Mouse (Mus musculus): ENCODE measurements at regions not wholly inside any gene's neighbourhood (a gene's known extent, or its start where the extent isn't known, plus 50 kb on each side); places are given as distances from the start of the nearest gene placed in this dataset.

DNA sequence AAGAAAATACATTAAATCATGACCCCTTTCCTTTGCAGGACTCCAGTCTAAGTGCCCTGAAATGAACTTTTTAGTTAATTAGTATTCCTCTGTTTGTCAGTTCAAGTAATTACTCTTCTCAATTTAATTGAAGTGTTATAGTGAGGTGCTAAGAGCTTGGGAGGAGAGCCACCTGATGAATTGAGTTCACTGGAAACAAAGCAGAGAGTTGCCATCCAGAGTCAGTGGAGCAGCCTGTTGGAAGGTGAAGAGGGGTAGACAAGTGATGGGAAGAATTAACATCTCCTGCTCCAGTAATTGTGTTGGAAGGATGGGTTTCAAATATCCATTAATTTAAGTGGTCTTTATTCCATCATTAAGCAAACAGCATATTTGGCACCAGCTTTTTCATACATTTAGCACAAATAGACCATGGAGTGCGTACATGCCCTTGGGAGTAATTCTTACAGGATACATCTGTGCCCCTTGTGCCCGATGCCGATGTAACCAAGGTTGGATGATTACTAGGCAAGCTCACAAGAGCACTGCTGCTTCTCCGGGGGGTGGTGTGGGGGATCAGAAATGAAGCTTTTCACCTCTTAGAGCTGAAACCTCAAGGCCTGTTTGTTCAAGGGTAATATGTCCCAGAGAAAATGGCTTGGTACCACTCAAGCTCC is 739.3 kb downstream of the Galc start:
- no peak for TF ChIP-seq CTCF (IDR thresholded peaks at IDR 0.05; ENCODE audit: borderline replicate concordance, insufficient read depth, low read length)
- no peak for TF ChIP-seq POLR2A (IDR thresholded peaks at IDR 0.05; ENCODE audit: low read depth, low read length)

Measured in embryonic fibroblast, embryonic 13.5 days (primary cell).